Mouse (Mus musculus) hindbrain, embryonic 12.5 days (tissue): ENCODE data around the gene Mlst8. TPM values are rescaled to one million over a fixed set of nuclear protein-coding genes. Genes with fewer than 3 reads are reported as not detected.

ENCODE experiments used
- ATAC-seq: fragments of 200-750 bp; cut with Nextera tagmentation; 2 replicates; pipeline ENCODE4 v1.8.0; 2017; ENCODE audit warnings: moderate TSS enrichment; ENCODE audit not compliant: low FRiP score
- H3K27ac ChIP-seq: fragments of 300-500 bp; sonication (generic); 2 replicates; pipeline ENCODE4 v1.5.1; 2016; ENCODE audit warnings: mild to moderate bottlenecking
- H3K27me3 ChIP-seq: fragments of 300-500 bp; sonication (generic); 2 replicates; pipeline ENCODE4 v1.6.1; 2016; ENCODE audit warnings: mild to moderate bottlenecking
- H3K36me3 ChIP-seq: fragments of 300-500 bp; sonication (generic); 2 replicates; pipeline ENCODE4 v1.6.1; 2016; ENCODE audit warnings: mild to moderate bottlenecking
- H3K4me1 ChIP-seq: fragments of 300-500 bp; sonication (generic); 2 replicates; pipeline ENCODE4 v1.6.1; 2016
- H3K4me2 ChIP-seq: fragments of 300-500 bp; sonication (generic); replicated peaks from 2 replicates; pipeline ENCODE4 v1.6.1; 2016; ENCODE audit warnings: mild to moderate bottlenecking
- H3K4me3 ChIP-seq: fragments of 300-500 bp; sonication (generic); 2 replicates; pipeline ENCODE4 v1.5.1; 2016; ENCODE audit warnings: mild to moderate bottlenecking
- H3K9ac ChIP-seq: fragments of 300-500 bp; sonication (generic); 2 replicates; pipeline ENCODE4 v1.6.1; 2016; ENCODE audit warnings: mild to moderate bottlenecking, moderate library complexity
- H3K9me3 ChIP-seq: fragments of 300-500 bp; sonication (generic); replicated peaks from 2 replicates; pipeline ENCODE4 v1.6.1; 2016; ENCODE audit warnings: mild to moderate bottlenecking
- WGBS: fragments of 180-500 bp; shearing (Covaris S2); methylation state at CpG from one replicate; pipeline ENCODE4 v1.1.7; 2016; 5-methylcytosine and 5-hydroxymethylcytosine counted together
- polyA plus RNA-seq: library from polyadenylated mRNA; unstranded; fragments of >200 nt; fragmentation: Nextera tagmentation; extraction: Ambion mirVana; gene quantifications from 2 replicates; pipeline ENCODE4 v1.2.1, GENCODE M21; 2016

Mlst8 gene
- polyA plus RNA-seq, 1 experiment from 2014 or later = 36.9 TPM

DNA sequence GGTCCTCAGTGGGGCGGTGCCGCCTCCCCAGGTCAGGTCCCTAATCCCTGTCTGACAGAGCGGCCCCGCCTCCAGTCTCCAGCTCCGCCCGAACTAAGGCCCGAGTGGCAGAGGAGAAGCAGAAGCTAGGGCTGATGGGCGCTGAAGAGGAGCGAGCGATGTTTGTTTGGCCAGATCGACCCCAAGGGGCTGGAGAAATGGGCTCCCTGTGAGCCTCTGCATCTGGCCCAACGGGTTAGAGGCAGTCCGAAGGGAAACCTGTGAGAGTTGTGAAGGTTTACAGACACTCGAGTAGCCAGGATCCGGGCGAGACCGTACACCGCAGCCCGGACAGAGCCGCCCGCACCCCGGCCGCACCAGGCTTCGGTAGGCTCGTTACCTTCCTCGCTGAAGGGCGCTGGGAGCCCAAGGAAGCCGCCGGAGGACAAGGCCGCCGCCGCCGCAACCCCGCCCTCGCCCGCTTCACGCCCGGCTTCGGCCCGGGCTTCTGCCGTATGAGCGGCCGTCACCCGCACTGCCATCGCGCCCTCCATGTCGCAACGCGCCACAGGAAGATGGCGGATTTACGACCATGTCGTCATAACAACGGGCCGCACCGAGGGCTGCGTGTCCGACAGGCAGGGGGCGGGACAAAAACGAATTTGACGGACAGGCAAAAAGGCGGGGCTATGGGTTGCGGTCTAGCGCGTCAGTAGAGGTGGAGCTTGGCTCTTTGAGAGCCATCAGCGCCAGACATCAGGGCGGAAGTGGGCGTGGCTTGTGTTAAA, 23.9 kb downstream of the Mlst8 start:
- ATAC-seq = peak; percentile 93
- H3K4me2 ChIP-seq = peak overlapping the region; percentile 82

DNA sequence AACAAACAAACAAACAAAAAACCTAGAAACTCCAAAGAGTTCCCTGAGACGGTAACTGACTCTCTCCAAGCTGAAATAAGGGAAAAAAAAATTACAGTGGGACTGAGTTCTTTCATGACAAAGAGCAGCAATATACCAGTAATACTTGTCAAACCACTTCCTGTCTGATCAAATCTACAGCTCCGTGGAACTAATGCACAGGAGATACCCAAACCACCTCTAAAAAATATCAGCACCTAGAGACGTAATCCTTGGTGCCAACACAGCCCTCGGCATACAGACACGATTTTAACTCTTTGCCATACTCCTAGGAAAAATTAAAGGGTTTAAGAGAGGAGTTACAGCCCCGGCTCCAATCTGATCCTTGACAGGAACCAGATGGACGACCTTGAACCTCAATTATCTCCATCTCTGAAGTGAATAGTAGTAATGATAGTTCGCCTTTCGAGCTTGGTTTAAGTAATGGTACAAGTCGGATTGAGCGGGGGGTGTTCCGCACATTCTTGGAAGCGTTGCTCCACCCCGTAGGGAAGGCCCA, 24.6 kb downstream of the Mlst8 start:
- Histone ChIP-seq H3K36me3 (peaks cover 26% of the 10 kb centered on the region), H3K9me3 (no peaks in the 10 kb centered on the region), H3K27ac (peak overlapping the region; percentile 94), H3K4me1 (peaks cover 14% of the 10 kb centered on the region), H3K9ac (peak overlapping the region; percentile 89), H3K4me3 (peak overlapping the region; percentile 83), H3K27me3 (no peaks in the 10 kb centered on the region), H3K4me2 (peak overlapping the region; percentile 82)
- no peak for ATAC-seq
- WGBS = 11% methylated on average over 14 of the region's 14 CpGs

More for the DNA sequence above, 23.9 kb downstream of the Mlst8 start:
- under 1% methylated on average over 67 of the region's 67 CpGs for WGBS
- Histone ChIP-seq H3K36me3 (peaks cover 19% of the 10 kb centered on the region), H3K4me3 (peak overlapping the region; percentile 83), H3K27me3 (no peaks in the 10 kb centered on the region), H3K4me1 (peaks cover 14% of the 10 kb centered on the region), H3K27ac (peak overlapping the region; percentile 94), H3K9me3 (no peaks in the 10 kb centered on the region), H3K9ac (peak overlapping the region; percentile 89)

DNA sequence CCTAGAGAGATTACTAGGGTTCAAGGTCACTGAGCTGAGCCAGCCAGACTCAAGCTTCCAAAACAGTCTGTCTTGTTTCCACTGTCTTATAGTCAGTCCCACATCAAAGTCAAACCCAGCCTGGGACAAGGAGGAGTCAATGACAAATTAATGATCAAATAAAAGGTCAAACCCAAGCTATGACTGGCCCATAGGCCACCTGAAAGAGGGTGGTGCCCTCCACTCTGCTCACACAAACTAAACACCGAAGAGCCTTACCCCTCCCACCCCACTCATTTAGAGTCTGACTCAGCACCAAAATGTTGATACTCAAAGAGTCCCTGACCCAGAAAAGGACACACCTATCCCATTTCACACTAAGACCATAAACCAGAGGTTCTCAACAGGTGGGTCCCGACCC, 25.5 kb downstream of the Mlst8 start:
- 98% methylated on average over 2 of the region's 2 CpGs for WGBS
- Histone ChIP-seq H3K27ac (no peak overlapping the region), H3K9ac (no peak overlapping the region), H3K4me1 (peaks cover 14% of the 10 kb centered on the region), H3K4me3 (no peak overlapping the region), H3K9me3 (no peaks in the 10 kb centered on the region), H3K36me3 (peaks cover 35% of the 10 kb centered on the region), H3K4me2 (no peak overlapping the region), H3K27me3 (no peaks in the 10 kb centered on the region)
- no peak for ATAC-seq

DNA sequence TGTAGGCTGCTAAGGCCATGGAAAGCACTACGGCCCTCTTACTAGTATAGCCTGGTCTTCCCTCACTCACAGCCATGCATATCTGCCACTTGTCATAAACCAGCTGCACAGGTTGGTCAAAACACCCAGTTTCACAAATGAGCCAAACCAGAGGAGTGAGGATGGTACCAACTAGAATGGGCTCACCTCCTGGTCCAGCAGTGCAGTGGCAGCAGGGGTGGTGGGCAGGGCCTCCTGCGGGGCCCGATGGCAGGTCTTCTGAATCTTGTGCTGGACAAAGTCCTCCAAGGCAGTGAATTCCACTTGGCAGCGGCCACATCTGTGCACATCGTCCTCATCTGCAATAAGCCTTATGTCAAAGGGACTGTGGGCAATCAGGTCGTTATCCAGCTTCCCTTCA, 27.7 kb downstream of the Mlst8 start:
- Histone ChIP-seq H3K9me3 (no peaks in the 10 kb centered on the region), H3K27me3 (no peaks in the 10 kb centered on the region), H3K4me2 (no peak overlapping the region), H3K4me1 (peaks cover 14% of the 10 kb centered on the region), H3K36me3 (peaks cover 56% of the 10 kb centered on the region), H3K27ac (no peak overlapping the region), H3K9ac (no peak overlapping the region), H3K4me3 (no peak overlapping the region)
- WGBS = 97% methylated on average over 6 of the region's 6 CpGs
- no peak for ATAC-seq

DNA sequence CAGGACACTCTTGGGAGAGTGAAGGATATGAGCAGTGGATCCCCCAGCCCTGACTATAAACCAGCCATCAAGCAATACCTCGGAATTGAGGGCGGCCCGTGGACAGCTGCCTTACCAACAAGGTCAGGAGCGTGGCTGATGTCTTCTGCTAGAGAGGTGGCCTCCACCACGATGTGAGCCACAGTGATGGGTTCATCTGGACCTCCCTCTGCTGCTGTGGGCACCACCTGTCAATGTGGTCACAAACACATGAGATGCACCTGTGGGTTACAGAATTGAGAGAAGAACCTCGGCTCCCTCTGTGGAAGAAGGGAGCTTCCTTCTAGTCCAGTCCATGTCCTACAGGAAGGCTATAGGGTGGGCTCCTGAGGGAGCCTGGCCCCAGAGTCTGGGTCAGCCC, 29.4 kb downstream of the Mlst8 start:
- H3K4me3 ChIP-seq = no peak overlapping the region
- 92% methylated on average over 6 of the region's 6 CpGs for WGBS
- ATAC-seq = no peak

DNA sequence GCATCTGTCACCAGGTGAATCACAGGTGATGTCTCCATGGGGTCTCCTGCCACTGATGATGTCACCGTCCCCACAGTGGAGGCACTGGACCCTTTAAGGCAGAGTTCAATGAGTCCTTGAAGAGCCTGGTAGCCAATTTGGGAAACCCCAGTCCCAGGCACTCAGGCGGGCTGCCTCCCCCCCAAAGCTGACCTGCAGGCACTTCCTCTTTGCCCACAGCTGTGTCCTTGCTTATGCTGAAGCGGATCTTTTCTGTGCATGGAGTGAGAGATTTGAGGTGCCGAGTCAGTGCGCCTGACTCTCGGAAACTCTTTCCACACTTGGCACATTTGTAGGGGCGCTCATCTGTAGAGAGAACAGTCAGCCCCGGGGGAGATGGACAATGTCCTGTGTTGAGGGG, 32.3 kb downstream of the Mlst8 start:
- H3K36me3 ChIP-seq = peaks cover 97% of the 10 kb centered on the region
- no peaks in the 10 kb centered on the region for H3K27me3 ChIP-seq
- no peak overlapping the region for H3K4me2 ChIP-seq
- no peak overlapping the region for H3K27ac ChIP-seq
- no peak overlapping the region for H3K4me3 ChIP-seq
- no peak overlapping the region for H3K9ac ChIP-seq
- no peaks in the 10 kb centered on the region for H3K9me3 ChIP-seq
- no peaks in the 10 kb centered on the region for H3K4me1 ChIP-seq
- ATAC-seq = no peak
- 93% methylated on average over 8 of the region's 8 CpGs for WGBS

More for the DNA sequence above, 29.4 kb downstream of the Mlst8 start:
- Histone ChIP-seq H3K27me3 (no peaks in the 10 kb centered on the region), H3K9me3 (no peaks in the 10 kb centered on the region), H3K4me2 (no peak overlapping the region), H3K9ac (no peak overlapping the region), H3K27ac (no peak overlapping the region), H3K36me3 (peaks cover 73% of the 10 kb centered on the region), H3K4me1 (peaks cover 14% of the 10 kb centered on the region)

DNA sequence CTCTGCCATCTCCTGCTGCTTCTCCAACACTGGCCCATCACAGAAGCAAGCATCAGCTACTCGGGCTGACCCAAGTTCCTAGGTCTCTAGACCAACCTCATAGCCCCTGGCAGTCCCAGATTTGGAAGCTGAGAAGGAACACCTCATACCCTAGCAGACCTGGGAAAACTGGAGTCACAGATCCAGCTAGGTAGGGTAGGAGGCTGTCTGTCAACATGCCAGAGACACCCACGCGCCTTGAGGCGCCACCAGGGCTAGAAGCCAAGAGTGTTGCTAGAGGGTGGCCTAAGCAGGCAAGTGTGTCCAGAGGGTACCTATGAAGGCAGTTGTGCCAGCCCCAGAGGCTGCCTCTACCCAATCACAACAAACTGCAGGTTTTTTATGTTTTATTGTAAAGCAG, 35.5 kb downstream of the Mlst8 start:
- H3K4me3 ChIP-seq = no peak overlapping the region
- H3K27ac ChIP-seq = no peak overlapping the region
- no peaks in the 10 kb centered on the region for H3K9me3 ChIP-seq
- peaks cover 97% of the 10 kb centered on the region for H3K36me3 ChIP-seq
- H3K4me1 ChIP-seq = no peaks in the 10 kb centered on the region
- no peak for ATAC-seq
- WGBS = 95% methylated on average over 4 of the region's 4 CpGs
- H3K4me2 ChIP-seq = no peak overlapping the region
- H3K27me3 ChIP-seq = no peaks in the 10 kb centered on the region
- no peak overlapping the region for H3K9ac ChIP-seq

DNA sequence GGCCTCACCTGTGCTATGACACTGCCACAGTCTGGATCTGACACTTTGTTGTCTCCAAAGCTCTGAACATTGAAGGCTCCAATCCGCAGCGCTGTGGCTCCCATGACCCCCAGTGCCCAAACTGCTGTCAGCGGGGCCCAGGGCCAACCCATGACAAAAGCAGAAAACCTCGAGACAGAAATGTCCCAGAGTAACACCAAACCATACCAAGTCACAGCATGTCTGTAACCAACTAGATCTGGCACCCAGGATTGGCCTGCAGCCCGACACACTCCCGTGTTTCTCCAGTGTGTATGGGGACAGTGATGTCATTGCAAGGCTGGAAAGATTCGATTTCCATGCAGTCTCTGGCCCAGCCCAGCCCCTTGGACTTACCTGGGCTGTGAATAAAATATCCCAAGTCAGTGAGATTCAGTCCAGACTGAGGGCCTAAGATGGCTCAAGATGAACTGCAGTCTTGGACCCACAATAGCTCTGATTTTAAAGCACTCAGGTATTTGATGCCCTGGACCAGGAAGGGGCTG, 36.2 kb downstream of the Mlst8 start, which contains the start of gene Dnase1l2:
Gene Dnase1l2, minus strand, starts transcription at position 474 of the 524 bp plus-strand sequence.
- H3K9me3 ChIP-seq = no peaks in the 10 kb centered on the region
- no peaks in the 10 kb centered on the region for H3K27me3 ChIP-seq
- peaks cover 93% of the 10 kb centered on the region for H3K36me3 ChIP-seq
- H3K9ac ChIP-seq = no peak within 1 kb of the TSS
- no peaks in the 10 kb centered on the region for H3K4me1 ChIP-seq
- H3K27ac ChIP-seq = no peak within 1 kb of the TSS
- no peak within 1 kb of the TSS for H3K4me3 ChIP-seq
- no peak for ATAC-seq
- WGBS = 84% methylated on average over 7 of the region's 7 CpGs
- no peak within 1 kb of the TSS for H3K4me2 ChIP-seq

DNA sequence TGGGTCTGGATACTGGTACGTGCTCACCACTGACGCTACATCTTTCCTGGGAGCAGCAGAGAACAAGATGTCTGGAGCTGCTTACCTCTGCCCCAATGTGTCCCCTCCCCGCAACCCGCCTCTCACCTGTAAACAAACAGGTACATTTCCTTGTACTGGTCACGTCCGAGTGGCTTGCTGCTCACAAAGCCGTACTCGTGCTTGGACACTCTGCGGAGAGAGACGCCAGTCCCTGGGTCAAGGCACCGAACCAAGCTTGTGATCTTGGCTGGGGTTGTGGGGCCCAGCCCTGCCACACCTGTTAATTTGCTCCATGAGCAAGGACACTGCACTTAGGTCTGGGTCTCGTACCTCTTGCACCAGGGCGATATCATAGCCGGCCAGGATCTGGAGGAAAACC, 36.8 kb downstream of the Mlst8 start:
- Histone ChIP-seq H3K9ac (no peak overlapping the region), H3K36me3 (peaks cover 87% of the 10 kb centered on the region), H3K9me3 (no peaks in the 10 kb centered on the region), H3K27me3 (no peaks in the 10 kb centered on the region), H3K4me2 (no peak overlapping the region), H3K27ac (no peak overlapping the region), H3K4me1 (no peaks in the 10 kb centered on the region), H3K4me3 (no peak overlapping the region)
- WGBS = 92% methylated on average over 14 of the region's 14 CpGs
- no peak for ATAC-seq

DNA sequence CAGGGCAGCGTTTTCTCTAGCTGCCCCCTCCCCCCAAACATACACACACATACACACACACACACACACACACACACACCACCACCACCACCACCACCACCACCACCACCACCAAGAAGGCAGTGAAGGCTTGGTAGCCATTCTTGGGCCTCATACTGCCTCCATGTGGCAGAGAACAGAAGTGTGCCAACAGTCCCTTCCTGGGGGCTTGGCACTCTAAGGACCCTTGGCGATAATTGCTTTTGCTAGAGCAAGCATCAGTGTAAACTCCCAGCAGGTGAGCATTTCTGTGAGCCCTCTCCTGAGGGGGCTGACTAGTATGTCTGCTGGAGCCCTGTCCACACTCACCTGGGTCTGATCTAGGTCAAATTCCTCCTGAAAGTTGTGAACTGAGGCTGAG, 37.7 kb downstream of the Mlst8 start:
- ATAC-seq = no peak
- Histone ChIP-seq H3K27ac (no peak overlapping the region), H3K9ac (no peak overlapping the region), H3K4me3 (no peak overlapping the region), H3K36me3 (peaks cover 77% of the 10 kb centered on the region), H3K4me1 (no peaks in the 10 kb centered on the region), H3K4me2 (no peak overlapping the region), H3K9me3 (no peaks in the 10 kb centered on the region), H3K27me3 (no peaks in the 10 kb centered on the region)
- 44% methylated on average over 2 of the region's 2 CpGs for WGBS

DNA sequence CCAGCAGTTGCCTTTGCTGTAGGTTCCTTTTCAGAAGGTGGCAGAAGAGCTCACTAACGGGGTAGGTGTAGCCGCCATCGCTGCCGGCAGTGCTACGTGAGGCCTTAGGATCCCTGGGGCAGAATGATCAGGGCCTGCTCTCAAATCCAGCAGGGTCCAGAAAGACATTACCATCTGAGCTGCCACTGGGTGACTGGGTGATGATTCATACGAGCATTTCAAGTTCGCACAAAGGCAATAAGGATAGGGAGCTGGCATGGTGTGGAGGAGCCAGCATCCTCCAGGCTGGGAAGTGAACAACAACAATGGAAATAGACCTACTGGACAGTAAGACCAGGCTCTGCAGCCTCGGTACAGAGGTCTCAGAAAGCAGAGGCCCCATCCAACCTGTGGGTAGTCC, 38.5 kb downstream of the Mlst8 start:
- Histone ChIP-seq H3K9me3 (no peaks in the 10 kb centered on the region), H3K4me2 (no peak overlapping the region), H3K27ac (no peak overlapping the region), H3K4me1 (no peaks in the 10 kb centered on the region), H3K27me3 (no peaks in the 10 kb centered on the region), H3K36me3 (peaks cover 69% of the 10 kb centered on the region), H3K9ac (no peak overlapping the region), H3K4me3 (no peak overlapping the region)
- WGBS = 87% methylated on average over 8 of the region's 8 CpGs
- no peak for ATAC-seq

DNA sequence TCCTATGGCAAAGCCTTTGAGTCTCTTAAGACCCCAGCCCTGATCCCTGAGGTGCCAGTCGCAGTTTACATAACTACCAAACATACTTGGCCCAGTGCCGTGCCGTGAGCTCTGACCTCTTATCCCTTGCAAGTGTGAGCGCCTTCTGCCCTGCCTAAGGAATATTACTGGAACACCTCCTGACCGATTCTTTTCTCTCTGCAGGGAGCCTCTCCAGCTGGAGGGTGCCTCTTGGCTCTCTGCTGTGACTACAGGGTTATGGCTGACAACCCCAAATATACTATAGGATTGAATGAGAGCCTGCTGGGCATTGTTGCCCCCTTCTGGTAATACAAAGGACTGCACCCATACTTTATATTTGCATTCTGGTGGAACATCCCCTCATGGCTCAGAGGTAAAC, 41.9 kb downstream of the Mlst8 start:
- Histone ChIP-seq H3K4me3 (no peak overlapping the region), H3K9ac (no peak overlapping the region), H3K4me1 (no peaks in the 10 kb centered on the region), H3K27ac (no peak overlapping the region), H3K9me3 (no peaks in the 10 kb centered on the region), H3K27me3 (no peaks in the 10 kb centered on the region), H3K4me2 (no peak overlapping the region), H3K36me3 (peaks cover 46% of the 10 kb centered on the region)
- no peak for ATAC-seq
- WGBS = 77% methylated on average over 5 of the region's 5 CpGs
